Mouse (Mus musculus): ENCODE measurements around the gene Gatc.

The Gatc gene

GRCm38 (mm10) chr5:115284735-115285134 is 56.2 kb downstream of the Gatc start:
- no peak for DNase-seq (ENCODE audit: low read depth in 1 of 2, low spot score in 2 of 2)
